In genomic region chr1:187294522-187294921, GRCm38 (mm10) we compare ENCODE assay signal across 24 mouse cellular contexts.
DNase-seq lines count a peak whose midpoint lies in the region; ATAC-seq and TF ChIP-seq lines count a peak whose summit lies in the region.
"Had no signal": no experiment of that assay in that cellular context is flagged by ENCODE, and none has a peak within 500 bp of the region (broad histone marks: within the 10 kb centered on the region; RNA-seq: fewer than 3 reads in every experiment).

No protein-coding gene starts in this region.

- H3K4me1 ChIP-seq in hindbrain, postnatal 0 days (ENCODE audit: insufficient read depth, low read length) = no peaks in the 10 kb centered on the region
- H3K4me1 ChIP-seq: forebrain, embryonic 12.5 days; hindbrain, embryonic 10.5 days had no signal

- no peaks in the 10 kb centered on the region for H3K79me2 ChIP-seq in myocyte (ENCODE audit: control insufficient read depth, insufficient read depth)

- no peaks in the 10 kb centered on the region for H3K36me3 ChIP-seq in myocyte (ENCODE audit: control insufficient read depth, insufficient read depth)
- H3K36me3 ChIP-seq in hindbrain, postnatal 0 days (ENCODE audit: insufficient read depth, low read length) = no peaks in the 10 kb centered on the region
- H3K36me3 ChIP-seq: forebrain, embryonic 12.5 days; hindbrain, embryonic 10.5 days; hindbrain, embryonic 13.5 days had no signal

- intact Hi-C loops in heart, postnatal 36 days (cut with DNase I) = no loop called here

- H3K4me2 ChIP-seq in myocyte (ENCODE audit: low read depth) = peak overlapping the region; percentile 74
- no peak overlapping the region for H3K4me2 ChIP-seq in hindbrain, postnatal 0 days (ENCODE audit: low read depth, low read length)
- H3K4me2 ChIP-seq: forebrain, embryonic 12.5 days; heart, embryonic 11.5 days; hindbrain, embryonic 13.5 days had no signal

- no peak for TF ChIP-seq CTCF in hindbrain, postnatal 0 days (IDR thresholded peaks at IDR 0.05; ENCODE audit: low read depth)

- peak; percentile 23 for DNase-seq in heart, adult 11 months
- no peak for DNase-seq in heart, postnatal 36 days
- DNase-seq in testis, postnatal 10 days (ENCODE audit: low spot score) = peak; percentile 25
- no peak for DNase-seq in testis, postnatal 14 days (ENCODE audit: low spot score)
- DNase-seq in hindbrain, postnatal 0 days (ENCODE audit: low spot score) = no peak
- DNase-seq in thymus, postnatal 10 days (ENCODE audit: low spot score in 2 of 2) = no peak
- DNase-seq: adrenal gland, adult 2 months; adrenal gland, postnatal 14 days; cerebellum, adult 11 months; cerebellum, adult 2 months; cerebellum, adult 9-11 months; cerebellum, postnatal 36 days; gastrocnemius, postnatal 10 days; gastrocnemius, postnatal 36 days had no signal

- H3ac ChIP-seq in myocyte (ENCODE audit: control insufficient read depth, insufficient read length) = no peak overlapping the region

- no peak for ATAC-seq in hindbrain, postnatal 0 days
- ATAC-seq: forebrain, embryonic 16.5 days; hindbrain, embryonic 16.5 days; inflammation-experienced regulatory T-cells, adult 6 months had no signal

- H3K4me3 ChIP-seq in myocyte = no peak overlapping the region
- no peak overlapping the region for H3K4me3 ChIP-seq in hindbrain, postnatal 0 days (ENCODE audit: low read length)
- H3K4me3 ChIP-seq: forebrain, embryonic 12.5 days; hindbrain, embryonic 10.5 days; hindbrain, embryonic 13.5 days had no signal

- H3K27ac ChIP-seq in hindbrain, postnatal 0 days = no peak overlapping the region
- H3K27ac ChIP-seq: forebrain, embryonic 12.5 days; hindbrain, embryonic 10.5 days; hindbrain, embryonic 13.5 days had no signal

- no peaks in the 10 kb centered on the region for H3K9me3 ChIP-seq in hindbrain, postnatal 0 days (ENCODE audit: low read length)
- H3K9me3 ChIP-seq: forebrain, embryonic 12.5 days; G1E; hindbrain, embryonic 10.5 days; hindbrain, embryonic 13.5 days had no signal

- TF ChIP-seq POLR2A in myocyte (IDR thresholded peaks at IDR 0.05; ENCODE audit: insufficient read length, low read depth) = no peak

- H3K9ac ChIP-seq in hindbrain, postnatal 0 days (replicated peaks; ENCODE audit: low read length) = no peak overlapping the region
- H3K9ac ChIP-seq: forebrain, embryonic 12.5 days; hindbrain, embryonic 13.5 days had no signal

- 84% methylated on average over 5 of the region's 5 CpGs for WGBS in hindbrain, postnatal 0 days

- H3K27me3 ChIP-seq in myocyte (ENCODE audit: control insufficient read depth, insufficient read depth, insufficient read length) = no peaks in the 10 kb centered on the region
- no peaks in the 10 kb centered on the region for H3K27me3 ChIP-seq in hindbrain, postnatal 0 days (ENCODE audit: insufficient read depth, low read length)
- H3K27me3 ChIP-seq: CH12.LX; forebrain, embryonic 12.5 days; hindbrain, embryonic 13.5 days had no signal

TF ChIP-seq in myocyte, 11 proteins besides CTCF, POLR2A, EP300 and RAD21:
- TF ChIP-seq CEBPB (IDR thresholded peaks at IDR 0.05; ENCODE audit: insufficient read depth, poor library complexity, severe bottlenecking) = 0 out of 2 replicates have a peak, but pooled peaks have one; percentile 29
- TF ChIP-seq SRF (IDR thresholded peaks at IDR 0.05; ENCODE audit: control insufficient read depth, insufficient read length, low read depth) = no peak
- TF ChIP-seq MAX (IDR thresholded peaks at IDR 0.05; ENCODE audit: low read depth) = no peak
- TF ChIP-seq MYOG (IDR thresholded peaks at IDR 0.05; ENCODE audit: control insufficient read depth in 1 of 3, insufficient read depth in 1 of 3, insufficient read length in 2 of 3, low read depth in 2 of 3) = no peak
- no peak for TF ChIP-seq POLR2AphosphoS2 (IDR thresholded peaks at IDR 0.05; ENCODE audit: insufficient read length, low read depth)
- no peak for TF ChIP-seq E2F4 (IDR thresholded peaks at IDR 0.05; ENCODE audit: insufficient read depth)
- TF ChIP-seq REST (IDR thresholded peaks at IDR 0.05; ENCODE audit: insufficient read depth, insufficient read length) = no peak
- TF ChIP-seq MYOD1 (IDR thresholded peaks at IDR 0.05; ENCODE audit: control insufficient read depth in 1 of 3, insufficient read length in 2 of 3, low read depth in 2 of 3) = peak in 1 of 3 experiments; percentile 22
- no peak for TF ChIP-seq USF1 (IDR thresholded peaks at IDR 0.05; ENCODE audit: low read depth)
- no peak for TF ChIP-seq TCF12 (IDR thresholded peaks at IDR 0.05; ENCODE audit: insufficient read depth, poor library complexity, severe bottlenecking)
- TF ChIP-seq TCF3 (IDR thresholded peaks at IDR 0.05; ENCODE audit: insufficient read length, low read depth) = no peak

Comparison
In these comparisons a context has a peak if more than half of its experiments do, and no peak if none do; other contexts are left out.
1. DNase-seq: peak in heart, adult 11 months (single experiment) and testis, postnatal 10 days (single experiment); none in heart, postnatal 36 days (0 of 2), testis, postnatal 14 days (single experiment), hindbrain, postnatal 0 days (single experiment) and thymus, postnatal 10 days (0 of 2).